ENCODE assay signal across 8 mouse cellular contexts in the genomic region with DNA sequence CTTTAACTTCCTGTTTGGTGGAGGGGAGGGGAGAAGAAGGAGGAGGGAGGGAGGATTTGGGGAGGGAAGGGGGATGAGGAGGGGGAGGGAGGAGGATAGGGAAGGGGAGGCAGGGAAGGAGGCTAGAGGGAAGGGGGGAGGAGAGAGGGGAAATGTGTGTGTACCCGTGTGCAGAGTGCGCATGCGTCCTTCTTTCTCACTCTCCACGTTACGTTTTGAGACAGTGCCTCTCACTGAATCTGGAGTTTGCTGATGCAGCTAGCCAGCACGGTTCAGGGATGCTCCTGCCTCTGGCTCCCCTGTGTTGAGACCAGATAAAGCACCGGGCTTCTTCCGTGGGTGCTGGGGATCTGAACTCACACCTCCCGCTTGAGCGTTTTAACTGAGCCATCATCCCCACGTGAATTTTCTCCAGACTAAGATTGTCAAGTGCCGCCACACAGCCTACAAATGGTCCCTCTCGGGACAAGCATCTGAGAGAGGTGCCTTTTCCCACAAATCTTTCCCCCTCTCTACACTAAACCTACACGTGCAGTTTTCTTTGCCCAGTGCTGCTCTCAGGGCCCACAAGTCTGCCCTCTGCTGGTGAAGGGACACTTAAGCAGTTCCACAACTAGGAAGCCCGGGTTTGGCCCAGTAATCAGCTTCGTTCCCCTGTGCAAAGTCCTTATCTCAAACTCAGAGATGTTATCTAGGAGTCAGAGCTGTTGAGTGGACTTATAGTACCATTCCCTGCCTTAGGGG. TPM values are rescaled to one million over a fixed set of nuclear protein-coding genes. Genes with fewer than 3 reads are reported as not detected.
DNase-seq lines count a peak whose midpoint lies in the region; ATAC-seq and TF ChIP-seq lines count a peak whose summit lies in the region.

No protein-coding gene starts in this region.

- TF ChIP-seq CTCF in lung, embryonic 14.5 days (IDR thresholded peaks at IDR 0.05; ENCODE audit: low read depth), result peak; percentile 85

- no peak overlapping the region for H3K9ac ChIP-seq in lung, embryonic 14.5 days

- H3K27ac ChIP-seq in lung, embryonic 14.5 days (ENCODE audit: low read depth), result no peak overlapping the region

- WGBS in lung, embryonic 14.5 days, result 16% methylated on average over 16 of the region's 16 CpGs

- no peaks in the 10 kb centered on the region for H3K27me3 ChIP-seq in lung, embryonic 14.5 days (ENCODE audit: insufficient read depth, low read length)

- no peaks in the 10 kb centered on the region for H3K9me3 ChIP-seq in lung, embryonic 14.5 days (ENCODE audit: low read depth, low read length)

- H3K4me1 ChIP-seq in lung, embryonic 14.5 days (ENCODE audit: insufficient read depth), result no peaks in the 10 kb centered on the region

- peak; percentile 75; the same call in 1 of the 2 replicates for ATAC-seq in lung, embryonic 14.5 days (ENCODE audit: insufficient read depth)
- ATAC-seq in neutrophil, adult 5-6 weeks (ENCODE audit: extremely low read depth, insufficient number of reproducible peaks, low FRiP score, poor library complexity, severe bottlenecking), result peak; percentile 56; the same call in 1 of the 2 replicates

- H3K4me2 ChIP-seq in lung, embryonic 14.5 days, result peak overlapping the region; percentile 56

- DNase-seq in 416B (ENCODE audit: low read depth), result peak; percentile 56
- peak; percentile 89 for DNase-seq in R1 (ENCODE audit: low read depth, low spot score)
- DNase-seq in embryo, embryonic 10.5 days (ENCODE audit: low spot score), result peak; percentile 87
- peak; percentile 38 to 43 for DNase-seq in heart, adult 9 months (ENCODE audit: low spot score in 2 of 2)
- DNase-seq in kidney, adult 9 months, result peak; percentile 64
- DNase-seq in lung, embryonic 14.5 days, result peak; percentile 88
- DNase-seq in thymus, postnatal 4 days, result peak; percentile 66

- H3K36me3 ChIP-seq in lung, embryonic 14.5 days (ENCODE audit: insufficient read depth), result no peaks in the 10 kb centered on the region

- peak overlapping the region; percentile 16; the same call in 1 of the 2 replicates for H3K4me3 ChIP-seq in lung, embryonic 14.5 days (ENCODE audit: low read depth, low read length)

RNA-seq across cellular contexts. Expression of gene Dnajc11, which starts 13.4 kb away (rescaled TPM):
- 65.9 and 66.6 TPM in 2 replicates for polyA plus RNA-seq in lung, embryonic 14.5 days (2014; fragmentation: Nextera tagmentation; extraction: Ambion mirVana)
- 45.3 and 55.7 TPM in 2 replicates for total RNA-seq in neutrophil, adult 5-6 weeks (2017)

RNA-seq across cellular contexts. Expression of gene Camta1, which starts 58.4 kb away (rescaled TPM):
- 87.5 and 96.8 TPM in 2 replicates for polyA plus RNA-seq in lung, embryonic 14.5 days (2014; fragmentation: Nextera tagmentation; extraction: Ambion mirVana)
- total RNA-seq in neutrophil, adult 5-6 weeks (2017), result 7.4 and 15.6 TPM in 2 replicates
